Mouse (Mus musculus): ENCODE measurements around the gene Pde6h.

DNA sequence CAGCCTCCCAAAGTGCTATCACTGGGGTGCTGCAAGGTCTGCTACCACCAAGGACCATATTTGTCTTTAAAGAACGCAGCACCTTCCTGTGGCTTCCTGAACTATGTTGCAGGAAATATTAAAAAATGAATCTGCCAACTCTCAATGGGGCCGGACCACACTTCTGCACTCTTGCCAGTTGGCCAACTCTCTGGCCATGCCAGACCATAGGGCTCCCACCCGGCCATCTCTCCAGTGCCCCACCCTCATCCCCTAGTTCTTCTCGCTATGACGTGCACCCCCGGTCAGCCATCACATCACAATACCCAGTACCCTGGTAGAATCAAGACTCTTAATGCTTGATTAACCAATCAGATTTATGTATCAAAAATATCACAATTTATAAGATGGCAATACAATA is 39.7 kb upstream of the Pde6h start:
- TF ChIP-seq CTCF (IDR thresholded peaks at IDR 0.05; ENCODE audit: low read depth) (no peak), EP300 (IDR thresholded peaks at IDR 0.05; ENCODE audit: low read depth) (no peak)

All from heart, postnatal 0 days (tissue).